Mouse (Mus musculus): Measurements from ENCODE around the gene Cox5b. TPM values are rescaled to one million over a fixed set of nuclear protein-coding genes. Genes with fewer than 3 reads are reported as not detected.

The Cox5b gene
- total RNA-seq, 2 experiments from 2014 or later: 158 to 231 TPM

Other genes with a start within 250 kb of the Cox5b start
- gene Lman2l, start 246.2 kb upstream of the Cox5b start, total RNA-seq (2015; ENCODE audit: low replicate concordance): 6.9 and 7.5 TPM in 2 replicates
- gene Lman2l, start 246.2 kb upstream of the Cox5b start, total RNA-seq (2017; ENCODE audit: low replicate concordance): 1.7 and 3.2 TPM in 2 replicates
- 1.5 and 2.3 TPM in 2 replicates for gene Cnnm4, start 219.8 kb upstream of the Cox5b start, total RNA-seq (2015; ENCODE audit: low replicate concordance)
- gene Cnnm4, start 219.8 kb upstream of the Cox5b start, total RNA-seq (2017; ENCODE audit: low replicate concordance): 1.5 and 3.2 TPM in 2 replicates
- 7.9 and 8.8 TPM in 2 replicates for gene Cnnm3, start 179.6 kb upstream of the Cox5b start, total RNA-seq (2015; ENCODE audit: low replicate concordance)
- gene Cnnm3, start 179.6 kb upstream of the Cox5b start, total RNA-seq (2017; ENCODE audit: low replicate concordance): 5.7 and 7.4 TPM in 2 replicates
- gene Ankrd23, start 154.6 kb upstream of the Cox5b start, total RNA-seq (2015; ENCODE audit: low replicate concordance): 3.3 TPM in 1 of 2 replicates, not detected in the other
- 1.0 and 1.4 TPM in 2 replicates for gene Ankrd23, start 154.6 kb upstream of the Cox5b start, total RNA-seq (2017; ENCODE audit: low replicate concordance)
- gene Gm42417, start 152.0 kb upstream of the Cox5b start, total RNA-seq (2015; ENCODE audit: low replicate concordance): not detected in 2 replicates
- not detected in 2 replicates for gene Gm42417, start 152.0 kb upstream of the Cox5b start, total RNA-seq (2017; ENCODE audit: low replicate concordance)
- gene Ankrd39, start 144.0 kb upstream of the Cox5b start, total RNA-seq (2015; ENCODE audit: low replicate concordance): 0.42 TPM in 1 of 2 replicates, not detected in the other
- 0.56 and 1.2 TPM in 2 replicates for gene Ankrd39, start 144.0 kb upstream of the Cox5b start, total RNA-seq (2017; ENCODE audit: low replicate concordance)
- gene Sema4c, start 133.1 kb upstream of the Cox5b start, total RNA-seq (2015; ENCODE audit: low replicate concordance): not detected in 2 replicates
- 0.56 and 0.60 TPM in 2 replicates for gene Sema4c, start 133.1 kb upstream of the Cox5b start, total RNA-seq (2017; ENCODE audit: low replicate concordance)
- gene Fam178b, start 8.3 kb upstream of the Cox5b start, total RNA-seq (2015; ENCODE audit: low replicate concordance): not detected in 2 replicates
- not detected in 2 replicates for gene Fam178b, start 8.3 kb upstream of the Cox5b start, total RNA-seq (2017; ENCODE audit: low replicate concordance)
- gene 4933424G06Rik, start 18.7 kb downstream of the Cox5b start, total RNA-seq (2015; ENCODE audit: low replicate concordance): not detected in 2 replicates
- not detected in 2 replicates for gene 4933424G06Rik, start 18.7 kb downstream of the Cox5b start, total RNA-seq (2017; ENCODE audit: low replicate concordance)
- gene Actr1b, start 23.0 kb downstream of the Cox5b start, total RNA-seq (2015; ENCODE audit: low replicate concordance): 3.6 and 4.2 TPM in 2 replicates
- gene Actr1b, start 23.0 kb downstream of the Cox5b start, total RNA-seq (2017; ENCODE audit: low replicate concordance): 6.2 and 9.6 TPM in 2 replicates
- not detected in 2 replicates for gene Zap70, start 70.3 kb downstream of the Cox5b start, total RNA-seq (2015; ENCODE audit: low replicate concordance)
- gene Zap70, start 70.3 kb downstream of the Cox5b start, total RNA-seq (2017; ENCODE audit: low replicate concordance): 0.17 and 0.70 TPM in 2 replicates

Measured in erythroblast, adult 5-6 weeks (primary cell).